Mouse (Mus musculus) right cerebral cortex, adult 18-20 months (tissue): ENCODE data around the gene Aaed1.

Experiments used
- DNase-seq: peaks from one replicate; pipeline ENCODE4 v3.0.0; 2022; ENCODE audit warnings: mixed read lengths

Gene Aaed1

DNA sequence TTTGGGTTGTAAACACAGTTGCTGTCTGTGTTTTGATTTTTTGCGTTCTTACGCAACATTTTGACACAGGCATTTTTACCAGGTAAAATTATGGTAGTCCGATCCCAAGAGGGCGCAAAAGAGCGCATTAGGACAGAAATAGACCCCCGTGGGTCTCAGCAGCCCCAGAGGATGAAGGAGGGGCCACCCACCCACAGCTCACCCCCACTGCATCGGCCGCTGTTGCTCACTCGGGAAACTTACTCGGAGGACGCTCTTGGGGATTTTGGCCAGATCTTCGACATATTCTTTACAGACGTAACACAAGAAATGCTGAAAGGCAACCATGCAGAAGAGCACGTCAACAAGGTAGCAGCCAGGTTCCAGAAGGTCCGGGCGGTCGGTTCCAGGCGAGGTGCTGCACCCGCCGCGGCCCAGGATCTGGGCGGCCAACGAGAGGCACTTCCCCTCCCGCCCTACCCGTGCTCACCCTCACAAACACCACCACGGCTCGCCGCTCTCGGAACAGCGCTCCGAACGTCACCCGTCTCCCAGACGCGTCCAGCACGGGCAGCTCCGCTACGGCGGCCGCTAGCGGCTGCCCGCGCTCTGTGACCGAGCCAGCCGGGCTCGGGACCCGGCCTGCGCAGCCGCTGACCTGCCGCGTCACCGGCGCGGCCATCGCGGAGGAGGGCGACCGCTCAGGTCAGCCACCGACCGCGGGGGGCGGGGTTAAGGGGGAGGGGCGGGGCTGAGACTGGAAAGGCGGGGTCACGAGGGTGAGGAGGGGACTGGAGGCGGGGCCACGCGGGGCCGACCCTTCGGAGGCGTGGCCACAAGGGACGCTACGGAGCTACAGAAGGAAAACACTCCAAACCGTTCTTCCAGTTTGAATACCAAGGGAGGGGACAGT lies at the start of gene Aaed1:
Gene Aaed1 (minus strand): TSS at position 687 of the 892 bp plus-strand sequence.
- DNase-seq: peak; percentile 91

DNA sequence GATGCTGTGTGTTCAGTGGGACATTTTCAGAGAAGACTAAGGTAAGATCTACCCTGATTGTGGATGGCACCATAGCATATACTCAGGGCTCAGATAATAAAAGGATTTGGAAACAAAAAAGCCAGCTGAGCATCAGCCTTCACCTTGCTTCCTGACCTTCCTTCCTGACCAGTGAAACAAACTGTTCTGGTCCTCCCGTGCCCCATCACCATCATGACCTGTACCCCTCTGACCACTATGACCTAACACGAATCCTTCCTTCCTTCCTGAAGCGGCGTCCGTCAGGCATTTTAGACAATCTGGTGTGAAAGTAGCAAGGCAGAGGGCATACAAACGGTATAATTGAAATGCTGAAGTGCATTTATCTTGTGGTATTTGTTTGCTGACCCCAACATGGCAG lies 49.6 kb upstream of the Aaed1 start:
- DNase-seq: no peak

DNA sequence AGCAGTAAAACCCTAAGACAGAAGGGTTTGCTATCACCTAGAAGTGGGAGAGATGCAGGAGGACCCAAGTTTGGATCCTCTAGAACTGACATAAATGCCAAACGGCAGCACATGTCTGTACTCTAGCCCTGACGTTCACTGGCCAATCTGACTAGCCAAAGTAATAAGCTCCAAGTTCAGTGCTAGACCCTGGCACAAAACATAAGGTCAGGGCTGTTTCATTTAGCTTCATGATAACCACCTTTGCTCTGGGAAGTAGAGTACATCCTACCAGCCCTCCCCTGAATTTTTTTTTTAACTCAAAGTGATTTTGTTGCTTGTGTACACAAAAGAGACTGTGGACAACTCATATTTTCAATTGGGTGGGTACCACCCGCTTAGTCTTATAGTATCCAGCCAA lies 48.5 kb upstream of the Aaed1 start:
- no peak for DNase-seq

DNA sequence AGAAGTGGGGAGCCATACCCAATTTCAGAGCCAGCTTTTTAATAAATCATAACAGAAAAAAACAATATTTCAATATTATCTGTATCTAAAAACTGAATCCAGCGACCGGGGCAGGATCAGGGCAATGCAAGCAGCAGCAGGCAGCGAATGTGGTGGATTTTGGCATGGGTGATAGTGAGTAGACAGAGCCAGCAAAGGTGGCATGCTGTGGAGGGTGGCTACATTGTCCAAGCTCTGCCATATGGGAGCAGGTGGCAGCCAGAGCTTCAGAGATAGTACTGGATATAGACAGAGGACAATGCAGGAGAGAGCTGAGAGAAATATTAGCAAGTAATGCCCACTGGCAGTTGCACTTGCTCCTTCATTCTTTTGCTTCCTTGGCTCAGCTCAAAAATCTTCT lies 47.2 kb upstream of the Aaed1 start:
- DNase-seq: no peak

DNA sequence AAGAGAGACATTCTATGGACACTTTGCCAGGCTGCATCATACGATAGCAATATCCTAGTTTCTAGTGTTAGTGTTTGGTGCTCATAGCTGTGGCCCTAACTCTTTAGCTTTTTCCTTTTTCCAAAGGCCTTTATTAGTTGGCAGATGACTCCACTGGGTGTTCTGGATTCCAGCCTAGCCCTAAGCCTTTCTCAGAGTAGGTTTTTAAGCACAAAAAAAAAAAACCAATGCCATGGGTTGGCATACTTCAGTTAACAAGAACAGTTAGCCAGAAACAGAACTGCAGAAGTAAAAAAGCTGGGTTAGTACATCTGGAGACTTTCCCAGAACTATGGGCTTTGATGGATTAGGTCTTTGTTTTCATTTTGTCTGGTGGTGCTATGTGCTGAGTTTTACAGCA lies 46.0 kb upstream of the Aaed1 start:
- no peak for DNase-seq

DNA sequence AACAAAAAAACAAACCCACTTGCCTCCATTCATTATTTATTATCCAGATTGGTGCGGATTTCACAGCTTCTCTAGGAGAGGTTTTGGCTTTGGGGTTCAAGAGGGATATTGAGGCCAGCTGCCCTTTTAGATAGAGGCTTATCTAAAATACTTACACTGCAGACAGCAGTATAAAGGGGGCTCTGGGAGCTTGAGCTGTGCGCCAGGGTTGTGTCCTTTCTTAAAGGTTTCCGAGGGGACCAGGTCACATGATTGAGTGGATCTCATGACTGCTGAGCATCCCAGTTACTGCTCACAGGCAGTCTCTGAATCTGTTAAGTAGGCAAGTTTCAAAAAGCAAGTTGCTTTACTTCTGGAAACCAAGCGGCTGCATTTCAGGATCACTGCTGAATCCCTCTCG lies 44.9 kb upstream of the Aaed1 start:
- DNase-seq: no peak

GRCm38 (mm10) chr13:64349474-64349873 lies 37.0 kb upstream of the Aaed1 start:
- no peak for DNase-seq

DNA sequence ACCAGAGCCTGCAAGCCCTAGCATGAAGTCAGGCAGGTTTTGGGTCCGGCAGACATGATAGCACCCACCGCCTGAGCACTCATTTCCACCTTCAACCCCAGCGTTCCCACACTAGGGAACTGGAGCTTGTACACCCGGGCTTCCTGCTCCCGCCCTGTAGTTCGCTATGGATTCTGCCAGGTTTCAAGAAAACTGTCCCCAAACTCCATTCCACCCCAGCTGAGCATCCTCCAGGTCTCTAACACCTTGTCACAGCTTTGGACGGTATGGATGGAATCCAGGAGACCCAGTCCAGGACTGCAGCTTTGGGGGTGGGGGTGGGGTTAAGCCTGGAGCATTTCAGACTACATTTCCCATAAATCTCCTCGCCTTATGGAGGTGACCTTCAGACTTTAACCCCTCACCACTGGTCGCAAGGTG lies 31.6 kb upstream of the Aaed1 start:
- peak; percentile 46 for DNase-seq

DNA sequence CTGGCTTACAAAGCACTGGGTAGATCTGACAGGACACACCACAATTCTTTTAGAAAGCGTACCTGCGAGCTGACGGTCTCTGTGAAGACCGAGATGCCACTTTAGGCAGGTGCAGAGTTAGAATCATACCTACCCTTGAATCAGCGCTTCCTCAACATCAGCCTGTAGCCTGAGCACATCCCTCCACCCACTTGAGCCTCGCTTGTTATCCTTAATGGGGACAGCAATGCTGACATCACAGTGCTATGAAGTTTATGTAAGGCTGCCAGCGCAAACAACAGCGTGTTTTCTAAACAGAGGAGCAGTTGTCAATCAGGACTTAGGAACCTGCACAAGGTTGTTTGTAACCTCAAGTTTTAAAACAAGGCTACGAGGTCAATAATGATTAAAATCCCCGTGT lies 31.1 kb upstream of the Aaed1 start:
- DNase-seq: peak; percentile 59

DNA sequence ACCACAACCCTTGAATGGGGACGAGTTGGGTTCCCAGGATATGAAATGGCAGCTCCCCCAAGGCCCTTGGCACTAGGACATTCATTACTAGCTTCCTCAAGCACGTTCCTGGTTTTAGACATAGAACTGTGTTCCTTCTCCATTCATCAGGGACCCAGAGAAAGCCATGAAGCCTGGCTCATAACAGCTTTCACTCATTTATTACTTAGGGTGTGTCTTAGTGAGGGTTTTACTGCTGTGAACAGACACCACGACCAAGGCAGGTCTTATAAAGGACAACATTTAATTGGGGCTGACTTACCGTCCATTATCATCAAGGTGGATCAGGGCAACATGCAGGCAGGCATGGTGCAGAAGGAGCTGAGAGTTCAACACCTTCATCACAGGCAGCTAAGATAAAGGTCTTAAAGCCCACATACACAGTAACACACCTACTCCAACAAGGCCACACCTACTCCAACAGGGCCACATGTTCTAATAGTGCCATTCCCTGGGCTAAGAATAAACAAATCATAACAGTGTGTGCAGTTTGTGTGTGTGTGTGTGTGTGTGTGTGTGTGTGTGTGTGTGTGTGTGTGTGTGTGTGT lies 23.1 kb upstream of the Aaed1 start:
- DNase-seq: no peak

DNA sequence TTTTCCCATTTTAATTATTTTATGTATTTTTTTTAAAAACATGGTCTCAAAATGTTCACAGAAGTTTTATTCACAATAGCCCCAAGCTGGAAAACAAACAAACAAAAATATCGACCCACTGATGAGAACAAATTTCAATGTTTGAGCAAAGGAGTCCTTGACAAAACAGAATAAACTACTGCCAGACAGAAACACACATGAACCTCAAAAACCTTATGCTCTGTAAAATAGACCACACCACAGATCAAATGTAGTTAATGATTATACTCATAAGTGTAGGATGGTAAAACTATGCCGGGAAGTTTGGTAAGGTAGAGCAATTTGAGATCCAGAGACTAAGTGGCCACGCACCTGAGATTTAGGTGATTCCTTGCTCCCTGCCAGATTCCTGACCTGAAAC lies 20.6 kb upstream of the Aaed1 start:
- DNase-seq: no peak

GRCm38 (mm10) chr13:64332321-64332720 lies 19.8 kb upstream of the Aaed1 start:
- no peak for DNase-seq

GRCm38 (mm10) chr13:64322561-64323281 lies 10.2 kb upstream of the Aaed1 start:
- DNase-seq: no peak

DNA sequence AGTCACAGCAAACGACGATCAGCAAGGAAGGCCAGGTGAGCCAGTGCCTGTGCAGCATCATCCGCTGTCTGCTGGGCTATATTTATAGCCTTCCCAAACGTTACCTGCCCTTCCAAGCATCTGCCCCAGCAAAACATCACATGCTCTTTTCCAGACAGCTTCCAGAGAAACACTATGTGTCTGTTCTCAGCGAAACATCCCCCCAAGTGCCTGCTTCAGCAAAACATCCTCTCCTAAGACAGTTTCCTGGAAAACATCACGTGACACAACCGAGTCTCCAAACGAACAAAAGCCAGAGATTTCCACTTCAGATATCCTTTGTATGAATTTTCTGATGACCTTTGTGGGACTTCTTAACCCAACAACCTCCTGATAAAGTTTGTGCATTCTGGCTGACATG lies 7.8 kb upstream of the Aaed1 start:
- DNase-seq: no peak

DNA sequence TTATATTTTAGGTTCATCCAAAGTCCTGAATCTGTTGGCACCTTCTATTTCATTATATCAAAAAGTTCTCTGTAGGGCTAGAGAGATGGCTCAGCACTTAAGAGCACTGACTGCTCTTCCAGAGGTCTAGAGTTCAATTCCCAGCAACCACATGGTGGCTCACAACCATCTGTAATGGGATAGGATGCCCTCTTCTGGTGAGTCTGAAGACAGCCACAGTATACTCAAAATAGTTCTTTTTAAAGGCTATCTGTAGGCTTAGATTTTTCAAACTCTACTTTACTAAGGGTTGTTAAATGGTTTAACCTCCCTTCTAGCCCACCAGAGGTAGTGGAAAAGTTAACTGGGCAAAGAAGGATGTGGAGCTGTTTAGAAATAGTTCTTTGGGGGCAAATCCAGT lies 7.3 kb upstream of the Aaed1 start:
- DNase-seq: no peak

DNA sequence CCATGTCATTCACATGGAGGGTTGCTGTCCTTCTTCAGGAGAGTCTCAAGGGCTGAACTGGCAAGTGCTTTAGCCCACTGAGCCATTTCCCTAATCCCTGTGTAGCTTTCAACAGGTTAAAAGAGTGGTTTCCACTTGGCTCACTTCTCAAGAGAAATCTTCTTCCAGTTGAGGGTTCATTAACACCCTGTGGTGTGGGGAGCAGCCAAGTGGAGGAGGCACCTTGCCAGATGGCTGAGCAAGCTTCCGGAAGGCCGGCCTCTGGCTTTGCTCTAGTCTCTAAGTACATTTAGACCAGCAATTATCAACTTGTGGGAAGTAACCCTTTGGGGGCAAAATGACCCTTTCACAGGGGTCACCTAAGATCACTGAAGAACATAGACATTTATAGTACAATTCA lies 5.8 kb upstream of the Aaed1 start:
- DNase-seq: no peak

DNA sequence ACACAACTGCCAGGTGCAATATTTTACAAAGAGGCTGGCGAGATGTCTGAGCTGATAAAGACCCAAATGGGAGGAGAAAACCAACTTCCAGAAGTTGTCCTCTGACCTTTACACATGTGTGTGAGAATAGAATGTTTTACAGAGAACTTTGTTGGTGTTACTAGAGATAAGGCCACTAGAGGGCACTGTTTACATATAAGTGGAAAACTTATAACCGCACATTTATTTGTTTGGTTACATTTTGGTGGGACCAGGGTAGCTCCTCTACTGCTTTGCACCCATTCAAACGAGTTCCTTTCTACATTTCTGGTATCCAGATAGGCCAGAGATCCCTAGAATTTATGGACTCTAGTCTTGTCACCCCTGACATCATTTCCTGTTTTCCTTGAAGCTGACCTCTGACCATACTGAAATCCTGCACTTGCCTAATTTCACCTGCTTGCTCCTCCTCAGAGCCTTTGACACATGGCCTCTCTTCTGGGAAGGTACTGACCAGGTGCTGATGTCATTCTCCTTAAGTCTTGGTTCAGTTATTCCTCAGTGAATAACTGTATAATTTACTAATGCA lies 3.1 kb upstream of the Aaed1 start:
- no peak for DNase-seq

- DNase-seq: no peak
These were observed 1.5 kb upstream of the Aaed1 start for GRCm38 (mm10) chr13:64314041-64314440.

DNA sequence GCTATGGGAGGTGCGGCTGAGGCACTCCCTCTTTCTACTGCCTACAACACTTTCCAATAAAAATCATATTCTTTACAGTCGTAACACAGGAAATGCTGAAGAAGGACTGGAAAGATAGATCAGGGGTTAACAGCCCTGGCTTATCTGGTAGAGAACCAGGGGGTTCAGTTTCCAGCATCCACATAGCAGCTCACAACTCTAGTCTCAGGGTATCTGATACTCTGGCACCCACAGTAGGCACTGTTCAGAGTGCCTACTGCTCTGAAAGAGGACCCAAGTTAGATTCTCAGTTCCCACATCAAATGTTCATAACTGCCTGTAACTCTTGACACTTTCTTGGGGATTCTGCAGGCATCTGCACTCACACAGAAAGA lies 393 bp upstream of the Aaed1 start:
- no peak for DNase-seq

DNA sequence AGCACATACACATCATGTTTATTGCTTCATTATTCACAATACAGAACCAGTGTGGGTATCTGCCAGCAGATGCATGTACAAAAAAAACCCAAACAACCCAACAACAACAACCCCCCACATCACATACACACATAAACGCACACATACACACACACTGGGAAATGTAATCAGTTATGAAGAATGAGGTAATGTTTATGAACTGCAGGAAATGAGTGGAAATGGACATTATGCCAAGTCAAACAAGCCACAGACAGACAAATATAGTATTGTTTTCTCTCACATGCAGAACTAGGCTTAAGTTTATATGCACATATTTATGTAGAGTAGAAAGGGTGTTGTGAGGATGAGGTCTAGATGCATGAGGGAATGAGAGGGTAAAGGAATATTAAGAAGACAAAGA lies 1.2 kb downstream of the Aaed1 start:
- no peak for DNase-seq

- DNase-seq: no peak
These were observed 1.9 kb downstream of the Aaed1 start for GRCm38 (mm10) chr13:64310585-64310984.

DNA sequence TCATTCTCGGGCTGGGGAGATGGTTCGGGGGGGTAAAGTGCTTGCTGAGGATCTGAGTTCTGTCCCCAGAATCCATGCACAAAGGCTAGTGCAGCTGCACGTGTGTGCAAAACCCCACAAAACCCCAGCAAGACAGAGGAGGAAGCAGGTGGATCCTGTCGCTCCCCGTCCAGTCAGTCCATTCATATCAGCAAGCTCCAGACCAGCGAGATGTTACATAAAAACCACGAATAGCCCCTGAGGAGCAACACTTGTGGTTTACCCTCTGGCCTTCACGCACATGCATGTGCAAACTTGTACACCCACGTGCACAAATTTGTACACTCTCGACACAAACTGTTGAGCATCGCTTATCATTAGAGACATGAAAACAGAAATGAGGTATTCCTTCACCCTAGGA lies 2.7 kb downstream of the Aaed1 start:
- DNase-seq: no peak

GRCm38 (mm10) chr13:64309036-64309435 lies 3.5 kb downstream of the Aaed1 start:
- DNase-seq: no peak

DNA sequence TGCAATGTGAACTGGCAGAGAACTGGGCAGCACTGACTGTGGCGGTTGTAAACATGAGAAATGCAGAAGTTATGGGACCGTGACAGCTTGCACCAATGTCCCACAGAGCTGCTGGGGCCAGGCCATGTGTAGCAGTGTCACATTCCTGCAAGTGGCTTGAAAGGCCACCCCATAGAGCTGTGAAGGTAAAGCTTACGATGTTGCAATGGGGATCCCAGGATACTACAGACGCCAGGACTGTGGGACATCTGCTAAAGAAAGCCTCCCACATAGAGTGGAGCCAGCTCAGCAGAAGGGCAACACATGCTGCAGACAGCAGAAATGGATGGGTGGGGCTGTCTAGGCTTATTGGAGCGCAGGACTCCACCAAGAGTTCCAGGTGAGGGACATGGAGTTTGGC lies 5.0 kb downstream of the Aaed1 start:
- no peak for DNase-seq
